Mouse (Mus musculus): ENCODE data around the gene Taf1a.
A peak's percentile ranks its signal among the peaks of the same experiment; 100 is the strongest.
"Not testable (repeated sequence)": the region's sequence is repeated elsewhere in the genome, so short reads cannot be mapped to it uniquely, and the experiment has no call there.

Taf1a gene

GRCm38 (mm10) chr1:183388426-183389406, at the start of gene Taf1a:
Gene Taf1a (plus strand): TSS chr1:183388981.
- DNase-seq (ENCODE audit: low read depth, low spot score), result peak; percentile 98

- not testable (repeated sequence) for DNase-seq (ENCODE audit: low read depth, low spot score)
Observed at GRCm38 (mm10) chr1:183342902-183343301, 45.9 kb upstream of the Taf1a start.

GRCm38 (mm10) chr1:183344886-183345816, 43.6 kb upstream of the Taf1a start:
- DNase-seq (ENCODE audit: low read depth, low spot score), result peak; percentile 82

DNA sequence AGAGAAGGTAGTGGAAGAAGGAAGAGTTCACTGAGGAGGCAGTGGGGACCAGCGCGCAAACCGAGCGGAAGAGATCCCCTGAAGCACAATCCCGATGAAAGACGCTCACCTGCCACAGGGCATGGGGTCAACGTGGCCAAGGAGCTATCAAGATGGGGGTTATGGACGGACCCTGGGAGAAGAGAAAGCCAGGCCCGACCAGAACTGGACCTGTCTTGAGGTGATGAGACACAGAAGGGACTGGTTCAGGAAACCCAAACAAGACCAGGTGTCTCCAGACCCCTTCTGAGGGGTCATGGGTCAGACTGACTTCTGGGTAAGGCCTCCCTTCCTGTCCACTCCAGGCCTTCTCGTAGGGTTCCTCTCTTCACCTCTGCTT, 43.0 kb upstream of the Taf1a start:
- DNase-seq (ENCODE audit: low read depth, low spot score), result no peak

DNA sequence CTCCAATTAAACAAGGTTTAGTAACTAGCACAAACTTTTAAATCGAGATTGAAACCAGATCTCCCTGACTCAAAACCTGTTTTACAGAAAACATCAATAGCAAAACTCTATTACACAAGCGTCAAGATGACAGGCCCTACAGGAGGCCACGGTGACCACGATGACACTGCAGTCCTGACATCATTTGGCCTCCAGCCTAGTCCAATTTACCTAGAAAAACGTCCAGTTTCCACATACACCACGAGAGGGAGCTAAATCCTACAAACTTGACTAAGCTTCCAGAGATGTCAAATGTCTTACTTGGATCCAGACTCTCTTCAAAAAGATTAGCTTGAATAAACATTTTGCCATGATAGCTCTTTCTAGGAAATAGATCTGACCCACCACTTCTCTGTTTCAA, 38.9 kb upstream of the Taf1a start:
- peak; percentile 76 for DNase-seq (ENCODE audit: low read depth, low spot score)

DNA sequence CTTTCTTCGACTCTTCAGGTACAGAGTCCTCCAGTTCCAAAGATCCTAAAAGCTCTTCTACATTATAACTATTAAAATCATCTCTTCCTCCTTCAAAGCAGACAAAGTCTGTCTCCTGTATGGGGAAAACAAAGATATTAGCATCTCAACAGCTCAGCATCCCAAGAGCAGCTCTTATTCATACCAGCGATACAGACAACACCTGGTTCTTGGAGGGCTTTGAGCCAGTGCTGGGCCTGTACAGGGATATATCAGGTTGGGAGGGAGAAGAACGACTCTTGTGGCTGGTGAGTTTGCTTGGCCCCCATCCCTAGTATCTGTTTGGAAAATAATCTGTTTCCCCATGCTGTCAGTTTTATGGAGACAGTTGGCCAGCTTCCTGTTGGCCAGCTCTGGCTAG, 29.9 kb upstream of the Taf1a start:
- peak; percentile 64 for DNase-seq (ENCODE audit: low read depth, low spot score)

GRCm38 (mm10) chr1:183362301-183362700, 26.5 kb upstream of the Taf1a start:
- DNase-seq (ENCODE audit: low read depth, low spot score), result no peak

GRCm38 (mm10) chr1:183362729-183363576, 25.8 kb upstream of the Taf1a start:
- no peak for DNase-seq (ENCODE audit: low read depth, low spot score)

GRCm38 (mm10) chr1:183363577-183363867, 25.3 kb upstream of the Taf1a start:
- DNase-seq (ENCODE audit: low read depth, low spot score), result no peak

DNA sequence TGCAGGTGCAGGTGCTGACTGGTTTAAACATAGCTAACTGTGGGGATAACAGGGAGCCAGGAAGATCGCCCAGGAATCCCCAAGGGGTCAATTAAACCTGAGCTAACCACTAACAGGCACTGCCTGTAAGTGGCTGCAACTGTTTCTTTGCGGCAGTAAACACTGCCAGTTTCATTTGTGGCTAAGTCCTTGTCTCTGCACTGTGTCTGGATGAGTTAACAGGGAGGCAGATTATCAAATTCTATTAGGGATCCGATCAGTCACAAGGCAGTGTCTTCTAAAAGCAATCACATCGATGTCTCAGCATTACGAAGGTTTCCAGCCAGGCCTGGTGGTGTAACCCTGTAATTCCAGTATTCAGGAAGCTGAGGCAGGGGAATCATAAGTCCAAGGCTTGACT, 22.4 kb upstream of the Taf1a start:
- no peak for DNase-seq (ENCODE audit: low read depth, low spot score)

DNA sequence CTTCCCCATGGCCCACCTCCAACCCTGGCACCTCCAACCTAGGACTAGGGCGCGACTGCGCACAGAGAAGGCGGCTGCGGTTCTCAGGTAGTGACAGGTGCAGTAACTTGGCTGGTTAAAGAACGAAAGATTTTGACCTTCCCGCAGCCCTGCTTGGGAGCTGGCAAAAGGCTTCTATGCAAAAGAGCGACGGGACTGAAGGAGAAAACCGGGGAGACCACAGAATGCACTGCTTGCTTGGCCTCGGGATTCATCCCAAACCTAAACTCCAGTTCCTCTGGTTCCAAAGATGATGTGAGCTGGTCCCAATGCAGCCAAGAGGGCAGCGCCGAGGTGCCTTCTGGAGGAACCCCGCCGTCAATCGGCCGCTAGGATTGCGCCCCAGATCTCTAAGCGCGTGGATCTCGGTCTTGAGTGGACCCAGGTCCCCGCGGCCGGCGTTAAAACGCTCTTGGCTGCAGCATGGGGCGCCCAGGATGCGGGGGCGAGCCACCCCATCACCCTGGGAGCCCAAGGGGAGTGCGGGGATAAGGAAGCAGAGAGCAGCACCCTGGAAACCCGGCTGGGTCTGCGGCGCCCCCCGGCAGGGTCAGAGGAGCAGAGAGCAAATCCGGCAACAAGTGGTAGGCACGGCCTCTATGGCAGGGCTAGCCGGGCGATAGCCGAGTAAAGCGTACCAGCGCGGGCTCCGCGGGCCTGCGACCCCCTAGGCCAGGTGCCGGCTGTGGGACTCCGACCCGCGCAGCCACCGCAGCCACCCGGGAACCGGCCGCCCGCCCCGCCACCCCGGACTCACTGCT, 20.0 kb upstream of the Taf1a start:
- peak; percentile 56 for DNase-seq (ENCODE audit: low read depth, low spot score)

DNA sequence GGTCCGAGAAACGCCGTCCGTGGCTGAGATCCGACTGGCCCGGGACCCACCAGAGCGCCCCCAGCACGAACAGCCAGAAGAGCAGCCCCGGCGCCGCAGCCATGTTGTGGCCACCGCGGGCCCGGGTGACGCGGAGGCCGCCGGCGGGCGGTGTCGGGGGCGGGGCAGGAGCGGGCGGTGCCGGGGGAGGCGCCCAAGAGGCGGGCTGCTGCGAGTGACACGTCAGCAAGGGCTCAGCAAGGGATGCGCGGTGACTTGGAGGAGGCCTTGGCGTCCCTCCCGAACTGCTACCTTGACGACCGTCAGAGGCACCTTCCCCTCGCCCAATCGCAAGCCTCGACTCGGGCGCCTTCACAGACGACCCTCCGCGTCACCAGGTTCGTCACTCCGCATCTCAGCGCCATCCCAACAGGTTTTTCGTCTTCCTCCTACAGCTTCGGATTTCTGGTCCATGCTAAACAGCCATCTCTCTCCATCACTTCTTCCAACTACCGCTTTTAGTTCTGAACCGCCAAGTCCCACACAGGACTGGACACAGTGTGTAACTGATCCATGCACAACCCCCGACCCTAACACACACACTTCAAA, 19.3 kb upstream of the Taf1a start, which contains the start of gene Mia3:
Gene Mia3 (minus strand): TSS at position 127 of the 588 bp plus-strand sequence.
- DNase-seq (ENCODE audit: low read depth, low spot score), result peak; percentile 95

DNA sequence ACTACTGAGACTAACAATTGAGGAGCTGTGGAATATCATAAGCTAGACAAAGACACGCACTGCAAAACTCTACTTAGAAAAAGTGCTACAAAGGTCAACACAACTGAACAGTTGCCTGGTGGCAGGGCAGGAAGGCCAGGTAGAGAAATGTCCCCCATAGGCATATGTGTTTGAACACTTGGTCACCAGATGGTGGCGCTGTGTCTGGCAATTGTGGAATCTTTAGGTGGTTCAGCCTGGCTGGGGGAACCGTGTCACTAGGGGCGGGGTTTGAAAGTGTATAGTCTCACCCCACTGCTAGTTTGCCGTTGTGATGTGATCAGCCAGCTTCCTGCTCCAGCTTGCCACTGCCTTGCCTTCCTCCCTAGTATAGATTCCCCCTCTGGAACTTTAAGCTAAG, 14.1 kb upstream of the Taf1a start:
- peak; percentile 53 for DNase-seq (ENCODE audit: low read depth, low spot score)

- DNase-seq (ENCODE audit: low read depth, low spot score), result no peak
Observed at GRCm38 (mm10) chr1:183377045-183377444, 11.7 kb upstream of the Taf1a start.

DNA sequence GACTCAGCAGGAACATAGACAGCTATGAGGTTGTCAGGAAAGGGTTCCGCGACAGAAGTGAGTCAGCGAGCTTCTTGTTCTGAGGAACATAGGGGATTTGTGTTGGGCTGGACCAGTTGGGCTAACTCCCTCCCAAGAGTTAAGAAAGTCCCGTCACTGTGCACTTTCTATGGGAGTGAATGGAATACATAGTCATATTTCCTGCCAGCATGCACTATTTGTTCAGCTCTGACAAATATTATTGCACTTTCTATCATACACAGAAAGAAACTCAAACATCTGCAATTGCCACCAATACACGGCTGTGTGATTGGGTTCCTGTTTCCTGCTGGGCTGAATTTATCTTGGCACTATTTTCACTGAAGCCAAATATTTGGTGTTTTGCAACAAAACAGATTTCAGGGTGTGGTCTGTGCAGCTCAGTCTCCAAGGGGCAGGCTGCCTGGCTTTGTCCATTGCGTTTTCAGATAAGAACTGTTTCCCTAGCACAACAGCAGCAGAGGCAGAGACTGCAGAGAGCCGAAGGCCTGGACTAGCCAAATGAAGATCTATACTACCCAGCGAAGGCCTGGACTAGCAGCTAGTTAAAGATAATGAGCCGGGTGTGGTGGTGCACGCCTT, 10.3 kb upstream of the Taf1a start:
- peak; percentile 21 for DNase-seq (ENCODE audit: low read depth, low spot score)

GRCm38 (mm10) chr1:183379376-183379775, 9.4 kb upstream of the Taf1a start:
- peak; percentile 88 for DNase-seq (ENCODE audit: low read depth, low spot score)

GRCm38 (mm10) chr1:183381816-183382215, 7.0 kb upstream of the Taf1a start:
- DNase-seq (ENCODE audit: low read depth, low spot score), result no peak

DNA sequence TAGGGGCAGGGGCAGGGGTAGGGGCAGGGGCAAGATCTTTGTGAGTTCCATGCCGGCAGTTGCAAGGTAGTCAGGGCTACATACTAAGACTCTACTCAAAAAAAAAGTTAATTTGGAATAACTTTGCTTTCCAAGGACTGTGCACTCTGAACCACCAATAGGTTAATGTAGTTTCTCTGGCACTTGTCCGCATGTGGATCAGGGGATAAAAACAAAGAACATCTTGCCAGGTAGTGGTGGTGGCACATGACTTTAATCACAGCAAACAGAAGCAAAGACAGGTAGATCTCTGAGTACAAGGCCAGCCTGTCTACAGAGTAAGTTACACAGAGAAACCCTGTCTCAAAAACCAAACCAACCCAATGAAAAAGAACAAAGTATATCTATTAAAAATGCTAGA, 6.2 kb upstream of the Taf1a start:
- no peak for DNase-seq (ENCODE audit: low read depth, low spot score)

- DNase-seq (ENCODE audit: low read depth, low spot score), result not testable (repeated sequence)
Observed at GRCm38 (mm10) chr1:183387421-183387820, 1.4 kb upstream of the Taf1a start.

GRCm38 (mm10) chr1:183403396-183403795, 14.6 kb downstream of the Taf1a start:
- no peak for DNase-seq (ENCODE audit: low read depth, low spot score)

All from R1 (cell line).